Mouse (Mus musculus): ENCODE data around the gene Themis. TPM values are rescaled to one million over a fixed set of nuclear protein-coding genes. Genes with fewer than 3 reads are reported as not detected.

Gene Themis
- polyA plus RNA-seq, 1 experiment from 2014 or later: 0.07 TPM

DNA sequence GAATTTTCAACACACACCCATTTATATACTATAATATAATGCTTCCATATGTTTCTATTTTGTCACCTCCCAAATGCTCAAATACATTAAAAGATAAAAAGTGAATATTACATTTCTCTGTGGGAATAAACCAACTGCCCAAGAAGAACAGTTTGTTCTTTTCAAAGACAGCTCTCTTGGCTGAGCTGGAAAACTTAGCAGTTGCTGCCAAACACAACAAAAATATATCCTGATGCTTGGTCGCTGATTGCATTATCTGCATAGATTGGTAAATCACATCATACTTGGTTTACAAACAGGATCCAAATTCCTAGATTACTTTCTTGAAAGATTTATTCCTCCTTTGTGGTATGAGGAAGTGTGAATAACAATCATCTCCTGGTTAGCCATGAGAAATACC lies 69.8 kb downstream of the Themis start:
- no peak overlapping the region for H3K4me3 ChIP-seq (ENCODE audit: low read depth, low read length)
- ATAC-seq (replicated peaks; ENCODE audit: low FRiP score) (no peak), DNase-seq (ENCODE audit: low spot score) (no peak)
- H3K9ac ChIP-seq (ENCODE audit: low read length): no peak overlapping the region
- 89% methylated on average over 1 of the region's 1 CpGs for WGBS
- H3K36me3 ChIP-seq (ENCODE audit: control insufficient read depth, insufficient read depth, low read length): no peaks in the 10 kb centered on the region
- H3K4me2 ChIP-seq (ENCODE audit: low read depth, low read length, severe bottlenecking): no peak overlapping the region
- no peak overlapping the region for H3K27ac ChIP-seq (ENCODE audit: low read depth, low read length)
- no peaks in the 10 kb centered on the region for H3K27me3 ChIP-seq (ENCODE audit: control insufficient read depth, insufficient read depth, low read length)
- no peaks in the 10 kb centered on the region for H3K9me3 ChIP-seq (ENCODE audit: control insufficient read depth, low read length)
- no peaks in the 10 kb centered on the region for H3K4me1 ChIP-seq (replicated peaks; ENCODE audit: control insufficient read depth, insufficient read depth, low read length)

- H3K27ac ChIP-seq (ENCODE audit: low read depth, low read length): no peak overlapping the region
- no peak overlapping the region for H3K9ac ChIP-seq (ENCODE audit: low read length)
- no peaks in the 10 kb centered on the region for H3K9me3 ChIP-seq (ENCODE audit: control insufficient read depth, low read length)
- H3K4me3 ChIP-seq (ENCODE audit: low read depth, low read length): no peak overlapping the region
- DNase-seq (ENCODE audit: low spot score): no peak
- H3K36me3 ChIP-seq (ENCODE audit: control insufficient read depth, insufficient read depth, low read length): no peaks in the 10 kb centered on the region
- ATAC-seq (replicated peaks; ENCODE audit: low FRiP score): no peak
- H3K4me1 ChIP-seq (replicated peaks; ENCODE audit: control insufficient read depth, insufficient read depth, low read length): no peaks in the 10 kb centered on the region
- H3K27me3 ChIP-seq (ENCODE audit: control insufficient read depth, insufficient read depth, low read length): no peaks in the 10 kb centered on the region
- H3K4me2 ChIP-seq (ENCODE audit: low read depth, low read length, severe bottlenecking): no peak overlapping the region
These were observed 78.3 kb downstream of the Themis start for GRCm38 (mm10) chr10:28746426-28746825.

DNA sequence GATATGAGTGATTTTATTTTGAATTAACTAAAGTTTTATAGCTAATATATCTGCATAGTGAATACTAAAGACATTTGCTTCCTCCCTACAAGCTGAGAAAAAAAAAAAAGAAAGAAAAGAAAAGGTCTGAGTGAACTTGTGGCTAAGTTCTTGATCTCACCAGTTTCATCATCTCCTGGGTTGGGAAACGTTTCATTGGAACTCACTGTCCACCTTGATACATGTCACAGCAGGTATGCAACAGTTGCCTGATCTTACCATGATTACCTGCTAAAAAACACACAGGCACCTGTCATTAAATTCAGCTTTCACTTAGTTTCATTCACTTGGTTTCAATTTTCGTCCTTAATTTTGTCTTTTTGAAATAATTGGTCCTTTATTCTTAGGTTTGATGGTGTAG lies 85.2 kb downstream of the Themis start:
- H3K9ac ChIP-seq (ENCODE audit: low read length): no peak overlapping the region
- ATAC-seq (replicated peaks; ENCODE audit: low FRiP score): no peak
- 60% methylated on average over 2 of the region's 2 CpGs for WGBS
- H3K4me2 ChIP-seq (ENCODE audit: low read depth, low read length, severe bottlenecking): no peak overlapping the region
- no peaks in the 10 kb centered on the region for H3K9me3 ChIP-seq (ENCODE audit: control insufficient read depth, low read length)
- H3K4me3 ChIP-seq (ENCODE audit: low read depth, low read length): no peak overlapping the region
- no peaks in the 10 kb centered on the region for H3K36me3 ChIP-seq (ENCODE audit: control insufficient read depth, insufficient read depth, low read length)
- no peak overlapping the region for H3K27ac ChIP-seq (ENCODE audit: low read depth, low read length)
- no peak for DNase-seq (ENCODE audit: low spot score)
- H3K27me3 ChIP-seq (ENCODE audit: control insufficient read depth, insufficient read depth, low read length): no peaks in the 10 kb centered on the region
- no peaks in the 10 kb centered on the region for H3K4me1 ChIP-seq (replicated peaks; ENCODE audit: control insufficient read depth, insufficient read depth, low read length)

DNA sequence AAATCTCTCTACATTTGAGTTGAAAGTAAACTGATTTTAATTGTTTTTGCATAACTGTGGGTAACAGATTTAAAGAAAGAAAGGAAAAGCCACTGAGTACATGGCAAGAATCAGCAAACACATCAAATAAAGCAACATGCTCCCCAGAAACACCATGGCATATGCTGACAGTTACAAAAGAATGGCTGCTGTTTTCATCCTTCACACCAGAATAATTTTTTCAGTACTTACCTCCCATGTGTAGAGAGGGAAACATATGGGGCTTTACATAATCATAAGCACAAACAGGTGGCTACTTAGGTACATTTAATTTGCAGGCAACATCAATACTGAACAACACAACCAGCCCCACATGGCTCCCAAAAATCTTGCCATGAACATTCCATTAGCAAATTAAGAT lies 86.8 kb downstream of the Themis start:
- no peaks in the 10 kb centered on the region for H3K9me3 ChIP-seq (ENCODE audit: control insufficient read depth, low read length)
- H3K27me3 ChIP-seq (ENCODE audit: control insufficient read depth, insufficient read depth, low read length): no peaks in the 10 kb centered on the region
- no peaks in the 10 kb centered on the region for H3K36me3 ChIP-seq (ENCODE audit: control insufficient read depth, insufficient read depth, low read length)
- no peaks in the 10 kb centered on the region for H3K4me1 ChIP-seq (replicated peaks; ENCODE audit: control insufficient read depth, insufficient read depth, low read length)
- DNase-seq (ENCODE audit: low spot score) (no peak), ATAC-seq (replicated peaks; ENCODE audit: low FRiP score) (no peak)
- H3K9ac ChIP-seq (ENCODE audit: low read length): no peak overlapping the region
- no peak overlapping the region for H3K4me3 ChIP-seq (ENCODE audit: low read depth, low read length)
- no peak overlapping the region for H3K4me2 ChIP-seq (ENCODE audit: low read depth, low read length, severe bottlenecking)
- no peak overlapping the region for H3K27ac ChIP-seq (ENCODE audit: low read depth, low read length)

DNA sequence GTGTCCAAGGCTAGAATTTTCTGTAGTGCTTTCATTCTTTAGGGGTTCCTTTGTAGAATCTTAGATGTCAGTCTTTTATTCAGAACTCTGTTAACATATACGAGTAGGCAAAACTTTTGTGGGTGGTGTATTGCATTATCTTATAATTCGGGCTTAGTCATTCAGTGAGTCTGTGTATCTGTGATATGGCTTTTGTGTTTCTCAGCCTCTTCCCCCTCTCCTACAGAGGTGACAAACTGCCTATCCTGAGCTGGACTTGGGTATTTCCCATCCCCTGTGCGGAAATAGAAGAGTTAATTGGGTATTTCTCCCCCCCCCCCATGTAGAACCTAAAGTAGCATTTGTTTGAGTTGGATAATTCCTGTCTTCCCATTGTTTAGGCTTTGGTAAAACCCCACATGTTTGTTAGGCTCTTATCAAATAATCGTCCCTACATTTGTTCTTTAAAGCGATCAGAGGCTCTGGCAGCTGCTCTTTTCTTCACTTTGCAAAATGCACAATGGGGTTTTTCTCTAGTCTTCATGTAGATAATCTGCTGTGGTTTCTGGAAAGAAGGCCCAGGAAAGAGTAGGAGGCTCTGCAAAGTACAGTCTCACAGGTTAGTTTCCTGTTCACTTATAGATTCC lies 108.7 kb downstream of the Themis start:
- H3K27ac ChIP-seq (ENCODE audit: low read depth, low read length): no peak overlapping the region
- H3K4me1 ChIP-seq (replicated peaks; ENCODE audit: control insufficient read depth, insufficient read depth, low read length): no peaks in the 10 kb centered on the region
- H3K27me3 ChIP-seq (ENCODE audit: control insufficient read depth, insufficient read depth, low read length): no peaks in the 10 kb centered on the region
- ATAC-seq (replicated peaks; ENCODE audit: low FRiP score): no peak
- H3K9ac ChIP-seq (ENCODE audit: low read length): no peak overlapping the region
- H3K36me3 ChIP-seq (ENCODE audit: control insufficient read depth, insufficient read depth, low read length): no peaks in the 10 kb centered on the region
- WGBS: 72% methylated on average over 5 of the region's 5 CpGs
- H3K4me2 ChIP-seq (ENCODE audit: low read depth, low read length, severe bottlenecking): no peak overlapping the region
- H3K4me3 ChIP-seq (ENCODE audit: low read depth, low read length): no peak overlapping the region
- H3K9me3 ChIP-seq (ENCODE audit: control insufficient read depth, low read length): no peaks in the 10 kb centered on the region
- no peak for DNase-seq (ENCODE audit: low spot score)

GRCm38 (mm10) chr10:28799469-28799868 lies 131.3 kb downstream of the Themis start:
- Histone ChIP-seq H3K9me3 (ENCODE audit: control insufficient read depth, low read length) (no peaks in the 10 kb centered on the region), H3K4me1 (replicated peaks; ENCODE audit: control insufficient read depth, insufficient read depth, low read length) (no peaks in the 10 kb centered on the region), H3K4me2 (ENCODE audit: low read depth, low read length, severe bottlenecking) (no peak overlapping the region), H3K4me3 (ENCODE audit: low read depth, low read length) (no peak overlapping the region), H3K9ac (ENCODE audit: low read length) (no peak overlapping the region), H3K27me3 (ENCODE audit: control insufficient read depth, insufficient read depth, low read length) (no peaks in the 10 kb centered on the region), H3K36me3 (ENCODE audit: control insufficient read depth, insufficient read depth, low read length) (no peaks in the 10 kb centered on the region), H3K27ac (ENCODE audit: low read depth, low read length) (no peak overlapping the region)
- WGBS: 87% methylated on average over 4 of the region's 4 CpGs
- DNase-seq (ENCODE audit: low spot score) (no peak), ATAC-seq (replicated peaks; ENCODE audit: low FRiP score) (no peak)

GRCm38 (mm10) chr10:28805160-28805559 lies 137.0 kb downstream of the Themis start:
- H3K4me3 ChIP-seq (ENCODE audit: low read depth, low read length): no peak overlapping the region
- 85% methylated on average over 3 of the region's 3 CpGs for WGBS
- H3K4me2 ChIP-seq (ENCODE audit: low read depth, low read length, severe bottlenecking): no peak overlapping the region
- DNase-seq (ENCODE audit: low spot score): no peak
- no peaks in the 10 kb centered on the region for H3K36me3 ChIP-seq (ENCODE audit: control insufficient read depth, insufficient read depth, low read length)
- no peaks in the 10 kb centered on the region for H3K27me3 ChIP-seq (ENCODE audit: control insufficient read depth, insufficient read depth, low read length)
- no peak overlapping the region for H3K9ac ChIP-seq (ENCODE audit: low read length)
- H3K9me3 ChIP-seq (ENCODE audit: control insufficient read depth, low read length): no peaks in the 10 kb centered on the region
- no peak for ATAC-seq (replicated peaks; ENCODE audit: low FRiP score)
- H3K4me1 ChIP-seq (replicated peaks; ENCODE audit: control insufficient read depth, insufficient read depth, low read length): no peaks in the 10 kb centered on the region
- H3K27ac ChIP-seq (ENCODE audit: low read depth, low read length): no peak overlapping the region

- Histone ChIP-seq H3K9ac (ENCODE audit: low read length) (no peak overlapping the region), H3K9me3 (ENCODE audit: control insufficient read depth, low read length) (no peaks in the 10 kb centered on the region), H3K4me1 (replicated peaks; ENCODE audit: control insufficient read depth, insufficient read depth, low read length) (no peaks in the 10 kb centered on the region), H3K27ac (ENCODE audit: low read depth, low read length) (no peak overlapping the region), H3K4me3 (ENCODE audit: low read depth, low read length) (no peak overlapping the region), H3K36me3 (ENCODE audit: control insufficient read depth, insufficient read depth, low read length) (no peaks in the 10 kb centered on the region), H3K27me3 (ENCODE audit: control insufficient read depth, insufficient read depth, low read length) (no peaks in the 10 kb centered on the region), H3K4me2 (ENCODE audit: low read depth, low read length, severe bottlenecking) (no peak overlapping the region)
- DNase-seq (ENCODE audit: low spot score): no peak
- WGBS: 88% methylated on average over 5 of the region's 5 CpGs
- no peak for ATAC-seq (replicated peaks; ENCODE audit: low FRiP score)
These were observed 143.9 kb downstream of the Themis start for GRCm38 (mm10) chr10:28811928-28812570.

DNA sequence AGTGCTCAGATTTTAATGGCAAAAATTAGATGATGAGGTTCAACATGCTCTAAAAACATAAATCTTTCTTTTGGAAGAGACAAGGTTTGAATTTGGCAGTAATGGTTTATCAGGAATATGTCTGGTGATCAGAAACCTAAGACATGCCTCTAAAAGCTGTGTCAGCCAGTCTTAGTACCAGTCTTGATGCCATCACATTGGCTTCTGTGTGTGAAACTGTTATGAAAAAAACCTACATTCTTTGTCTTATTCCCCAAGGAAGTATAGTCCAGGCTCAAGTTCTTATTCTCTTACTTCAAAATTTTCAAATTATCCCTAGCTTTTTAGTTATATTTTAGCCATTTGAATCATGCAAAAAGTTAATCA lies 144.4 kb downstream of the Themis start:
- no peaks in the 10 kb centered on the region for H3K27me3 ChIP-seq (ENCODE audit: control insufficient read depth, insufficient read depth, low read length)
- H3K4me3 ChIP-seq (ENCODE audit: low read depth, low read length): no peak overlapping the region
- H3K9ac ChIP-seq (ENCODE audit: low read length): no peak overlapping the region
- ATAC-seq (replicated peaks; ENCODE audit: low FRiP score) (no peak), DNase-seq (ENCODE audit: low spot score) (no peak)
- no peaks in the 10 kb centered on the region for H3K9me3 ChIP-seq (ENCODE audit: control insufficient read depth, low read length)
- H3K4me1 ChIP-seq (replicated peaks; ENCODE audit: control insufficient read depth, insufficient read depth, low read length): no peaks in the 10 kb centered on the region
- H3K4me2 ChIP-seq (ENCODE audit: low read depth, low read length, severe bottlenecking): no peak overlapping the region
- H3K27ac ChIP-seq (ENCODE audit: low read depth, low read length): no peak overlapping the region
- no peaks in the 10 kb centered on the region for H3K36me3 ChIP-seq (ENCODE audit: control insufficient read depth, insufficient read depth, low read length)

Measured in forebrain, embryonic 11.5 days (tissue).